ENCODE assay signal across 12 mouse cellular contexts in genomic region chr13:105150006-105150405, GRCm38 (mm10).
"Had no signal": no experiment of that assay in that cellular context is flagged by ENCODE, and none has a peak within 500 bp of the region (broad histone marks: within the 10 kb centered on the region; RNA-seq: fewer than 3 reads in every experiment).

No protein-coding gene starts in this region.

- DNase-seq: lung, adult 18-20 months; lung, postnatal 10 days; lung, postnatal 4 days; midbrain, embryonic 14.5 days; retina, postnatal 1 day; right cerebral cortex, adult 18-20 months; right cerebral cortex, postnatal 25 days; right cerebral cortex, postnatal 4 days; spleen, adult 18-20 months; thymus, adult 18-20 months; thymus, postnatal 14 days; thymus, postnatal 36 days had no signal
